Mouse (Mus musculus): Measurements from ENCODE around the gene Prkag1.

- TF ChIP-seq CTCF (IDR thresholded peaks at IDR 0.05; ENCODE audit: control insufficient read depth, insufficient read depth, insufficient replicate concordance, low read depth, low read length) (no peak), POLR2A (IDR thresholded peaks at IDR 0.05; ENCODE audit: control insufficient read depth, low read depth, low read length) (no peak)
These were observed 29.6 kb upstream of the Prkag1 start for GRCm38 (mm10) chr15:98860921-98861320.

Data from testis, adult 2 months (tissue).